In the genomic region with DNA sequence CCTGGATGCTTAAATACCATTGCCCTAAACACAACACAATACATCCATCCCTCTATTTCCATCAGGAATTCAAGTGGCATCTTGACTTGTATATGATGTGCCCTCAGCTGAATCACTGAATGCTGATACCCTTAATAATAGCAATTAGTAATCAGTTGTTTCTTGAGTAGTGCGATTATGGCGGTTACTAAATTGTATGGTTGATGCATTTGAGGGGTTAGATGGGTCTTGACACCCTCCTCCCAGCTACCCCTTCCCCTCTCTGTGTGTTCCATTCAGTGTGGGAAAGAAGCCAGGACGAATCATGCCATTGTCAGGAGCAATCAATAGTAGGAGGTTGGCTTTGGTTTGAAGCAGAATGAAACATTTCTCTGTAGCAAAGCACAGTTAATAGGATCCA, we compare ENCODE assay signal across 29 mouse cellular contexts. TPM values are rescaled to one million over a fixed set of nuclear protein-coding genes. Genes with fewer than 3 reads are reported as not detected.
"Had no signal": no experiment of that assay in that cellular context is flagged by ENCODE, and none has a peak within 500 bp of the region (broad histone marks: within the 10 kb centered on the region; RNA-seq: fewer than 3 reads in every experiment).

No protein-coding gene starts in this region.

- H3K27ac ChIP-seq: gastrocnemius, adult 2 months; heart, embryonic 10.5 days; hindbrain, embryonic 10.5 days; hindbrain, embryonic 12.5 days; hindbrain, embryonic 14.5 days; intestine, embryonic 15.5 days; layer of hippocampus, adult 2 months; left cerebral cortex, adult 2 months; limb, embryonic 10.5 days; limb, embryonic 12.5 days; liver, embryonic 13.5 days; liver, embryonic 15.5 days had no signal

- H3K9ac ChIP-seq: heart, embryonic 12.5 days; hindbrain, embryonic 12.5 days; hindbrain, embryonic 14.5 days; intestine, embryonic 15.5 days; limb, embryonic 12.5 days; liver, embryonic 13.5 days; liver, embryonic 15.5 days had no signal

- DNase-seq: gastrocnemius, adult 2 months; gastrocnemius, postnatal 10 days; gastrocnemius, postnatal 25 days; heart, postnatal 10 days; heart, postnatal 4 days; kidney, adult 18-20 months; kidney, adult 8-10 months; kidney, postnatal 10 days; kidney, postnatal 4 days; liver; liver, embryonic 13.5 days had no signal

- ATAC-seq: hindbrain, embryonic 16.5 days; inflammation-experienced regulatory T-cells, adult 6 months; intestine, embryonic 15.5 days; intestine, postnatal 0 days had no signal

- H3K36me3 ChIP-seq: heart, embryonic 10.5 days; heart, embryonic 12.5 days; hindbrain, embryonic 10.5 days; hindbrain, embryonic 12.5 days; intestine, embryonic 15.5 days; limb, embryonic 10.5 days; limb, embryonic 12.5 days; liver, embryonic 13.5 days; liver, embryonic 15.5 days had no signal

- H3K4me2 ChIP-seq: heart, embryonic 12.5 days; hindbrain, embryonic 12.5 days; hindbrain, embryonic 14.5 days; intestine, embryonic 15.5 days; limb, embryonic 12.5 days; liver, embryonic 11.5 days; liver, embryonic 13.5 days; liver, embryonic 15.5 days had no signal

- H3K27me3 ChIP-seq: heart, embryonic 12.5 days; hindbrain, embryonic 12.5 days; liver, embryonic 13.5 days; liver, embryonic 15.5 days had no signal

- H3K9me3 ChIP-seq: intestine, embryonic 15.5 days; limb, embryonic 10.5 days; liver, embryonic 13.5 days; liver, embryonic 15.5 days had no signal

- H3K4me3 ChIP-seq: gastrocnemius, adult 2 months; heart, embryonic 10.5 days; heart, embryonic 12.5 days; hindbrain, embryonic 10.5 days; hindbrain, embryonic 12.5 days; intestine, embryonic 15.5 days; layer of hippocampus, adult 2 months; left cerebral cortex, adult 2 months; limb, embryonic 10.5 days; limb, embryonic 12.5 days; liver, embryonic 13.5 days; liver, embryonic 15.5 days had no signal

- H3K4me1 ChIP-seq: hindbrain, embryonic 10.5 days; hindbrain, embryonic 12.5 days; intestine, embryonic 15.5 days; limb, embryonic 10.5 days; limb, embryonic 12.5 days; liver, embryonic 13.5 days; liver, embryonic 15.5 days had no signal

RNA-seq across cellular contexts. Expression of a gene that starts 5.3 kb away (rescaled TPM):
- total RNA-seq: granulocyte monocyte progenitor cell, adult 5-6 weeks had no signal
- polyA plus RNA-seq: inflammation-experienced regulatory T-cells, adult 6 months; intestine, embryonic 15.5 days; intestine, postnatal 0 days; kidney, embryonic 14.5 days; kidney, embryonic 16.5 days; limb, embryonic 10.5 days; liver, embryonic 11.5 days; liver, embryonic 13.5 days; liver, embryonic 15.5 days had no signal
